Mouse (Mus musculus) frontal cortex, adult 2 months (tissue): Measurements from ENCODE around the gene Mest. TPM values are rescaled to one million over a fixed set of nuclear protein-coding genes. Genes with fewer than 3 reads are reported as not detected.
A peak's percentile ranks its signal among the peaks of the same experiment; 100 is the strongest.

Experiments used
- DNase-seq, 2 experiments: peaks; one replicate each; pipeline ENCODE4 v3.0.0; 2022; ENCODE audit warnings: low spot score in 1 of 2; ENCODE audit errors: extremely low spot score in 1 of 2
- polyA plus RNA-seq: library from polyadenylated mRNA; depleted of rRNA; stranded (reverse); fragments of >200 nt; gene quantifications from 2 replicates; pipeline ENCODE4 v1.2.3, GENCODE M21; 2012; rRNA removed

Mest gene
- polyA plus RNA-seq, 1 experiment: 57.8 TPM

GRCm38 (mm10) chr6:30737548-30738463, 14.5 kb downstream of the Mest start:
- DNase-seq: peak in 1 of 2 experiments; percentile 82

- no peak for DNase-seq
These were observed 15.2 kb downstream of the Mest start for GRCm38 (mm10) chr6:30738464-30739006.

- peak in 1 of 2 experiments; percentile 42 for DNase-seq
These were observed 15.9 kb downstream of the Mest start for GRCm38 (mm10) chr6:30739177-30739747.

- DNase-seq: no peak
These were observed 21.5 kb downstream of the Mest start for GRCm38 (mm10) chr6:30744846-30745245.

- DNase-seq: no peak
These were observed 22.2 kb downstream of the Mest start for GRCm38 (mm10) chr6:30745591-30745990.

GRCm38 (mm10) chr6:30747631-30748357, 24.4 kb downstream of the Mest start:
- DNase-seq: no peak

GRCm38 (mm10) chr6:30748358-30748910, 25.1 kb downstream of the Mest start:
- peak in 1 of 2 experiments; percentile 37 for DNase-seq

GRCm38 (mm10) chr6:30749042-30749689, 25.8 kb downstream of the Mest start:
- DNase-seq: no peak

GRCm38 (mm10) chr6:30749892-30750291, 26.5 kb downstream of the Mest start:
- DNase-seq: no peak

GRCm38 (mm10) chr6:30750482-30750881, 27.1 kb downstream of the Mest start:
- DNase-seq: no peak

GRCm38 (mm10) chr6:30751209-30751608, 27.9 kb downstream of the Mest start:
- DNase-seq: no peak

Other genes with a start within 250 kb of the Mest start
- gene Tmem209, start 213.8 kb upstream of the Mest start, polyA plus RNA-seq: 25.1 and 28.2 TPM in 2 replicates
- 0.08 TPM in 1 of 2 replicates, not detected in the other for gene Ssmem1, start 213.7 kb upstream of the Mest start, polyA plus RNA-seq
- gene Cpa2, start 182.0 kb upstream of the Mest start, polyA plus RNA-seq: 2.7 and 4.3 TPM in 2 replicates
- 0.19 and 0.24 TPM in 2 replicates for gene Cpa4, start 155.2 kb upstream of the Mest start, polyA plus RNA-seq
- gene Cpa5, start 112.5 kb upstream of the Mest start, polyA plus RNA-seq: 0.04 TPM in 1 of 2 replicates, not detected in the other
- gene Cpa1, start 84.3 kb upstream of the Mest start, polyA plus RNA-seq: 0.13 TPM in 1 of 2 replicates, not detected in the other
- 6.1 and 7.6 TPM in 2 replicates for gene Cep41, start 29.8 kb upstream of the Mest start, polyA plus RNA-seq
- gene Copg2, start 173.2 kb downstream of the Mest start, polyA plus RNA-seq: 35.8 and 64.0 TPM in 2 replicates
- 0.27 and 0.32 TPM in 2 replicates for gene Tsga13, start 192.0 kb downstream of the Mest start, polyA plus RNA-seq
- 0.21 and 0.24 TPM in 2 replicates for gene Klf14, start 235.5 kb downstream of the Mest start, polyA plus RNA-seq